Mouse (Mus musculus): ENCODE data around the gene Aicda.

GRCm38 (mm10) chr6:122514312-122514711 lies 39.3 kb upstream of the Aicda start:
- TF ChIP-seq GATA1 (IDR thresholded peaks at IDR 0.05; ENCODE audit: low read depth, low read length) (no peak), CTCF (IDR thresholded peaks at IDR 0.05 in 2 of 3, conservative IDR thresholded peaks at IDR 0.05 in 1 of 3; ENCODE audit: control insufficient read depth in 1 of 3, insufficient read depth in 1 of 3, low read depth in 2 of 3, low read length in 3 of 3, poor library complexity in 1 of 3, severe bottlenecking in 1 of 3) (no peak), RCOR1 (IDR thresholded peaks at IDR 0.05; ENCODE audit: low read depth, low read length) (no peak), E2F4 (IDR thresholded peaks at IDR 0.05; ENCODE audit: borderline replicate concordance, low read depth, low read length) (no peak), USF1 (IDR thresholded peaks at IDR 0.05; ENCODE audit: low read depth, low read length) (no peak), USF2 (IDR thresholded peaks at IDR 0.05; ENCODE audit: borderline replicate concordance in 1 of 2, insufficient read depth in 1 of 2, low read depth in 1 of 2, low read length in 2 of 2) (no peak), TCF12 (IDR thresholded peaks at IDR 0.05; ENCODE audit: low read depth, low read length) (no peak)
